Mouse (Mus musculus): ENCODE data around the gene Gm49384.

Gene Gm49384

DNA sequence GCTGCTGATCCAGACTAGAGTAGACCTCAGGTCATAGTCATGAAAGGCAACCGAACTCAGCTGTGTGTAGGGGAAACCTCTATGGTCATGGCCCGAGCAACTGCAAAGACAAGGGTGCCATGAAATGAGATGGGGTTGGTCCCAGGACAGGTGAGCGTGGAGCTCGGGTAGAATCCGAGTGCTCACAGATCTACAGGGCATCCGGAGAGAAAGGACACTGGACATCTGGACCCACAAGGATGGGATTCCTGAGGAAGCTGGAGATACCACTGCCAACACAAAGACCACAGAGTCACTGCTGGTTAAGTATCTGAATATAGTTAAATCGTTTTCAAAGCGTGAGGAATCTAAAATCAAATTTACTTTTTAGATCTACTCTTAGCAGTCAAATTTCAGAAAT lies 3.3 kb upstream of the Gm49384 start:
- DNase-seq (ENCODE audit: low read depth, low spot score) = no peak

DNA sequence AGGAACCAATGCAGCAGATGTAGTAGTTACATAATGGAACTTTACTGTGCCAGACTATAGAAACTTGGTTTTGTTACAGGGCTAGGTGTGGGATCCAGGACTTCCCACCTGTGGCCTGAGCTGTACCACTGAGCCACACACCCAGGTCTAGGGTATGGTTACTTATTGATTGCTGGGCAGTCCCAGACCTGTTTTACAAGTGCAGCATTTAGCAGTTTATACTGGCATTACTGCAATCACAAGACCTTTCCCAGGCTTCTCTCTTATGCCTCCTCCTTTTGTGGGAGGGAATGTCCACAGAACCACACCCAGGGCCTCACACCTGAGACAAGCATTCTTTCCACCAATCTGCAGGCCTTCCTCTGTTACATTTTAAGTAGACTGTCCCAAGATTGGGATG lies 5.1 kb downstream of the Gm49384 start:
- no peak for DNase-seq (ENCODE audit: low read depth, low spot score)

GRCm38 (mm10) chr12:69198164-69198535 lies 5.9 kb downstream of the Gm49384 start, which contains the start of gene Dnaaf2:
Gene Dnaaf2 (minus strand): TSS chr12:69198429.
- DNase-seq (ENCODE audit: low read depth, low spot score) = peak; percentile 68

DNA sequence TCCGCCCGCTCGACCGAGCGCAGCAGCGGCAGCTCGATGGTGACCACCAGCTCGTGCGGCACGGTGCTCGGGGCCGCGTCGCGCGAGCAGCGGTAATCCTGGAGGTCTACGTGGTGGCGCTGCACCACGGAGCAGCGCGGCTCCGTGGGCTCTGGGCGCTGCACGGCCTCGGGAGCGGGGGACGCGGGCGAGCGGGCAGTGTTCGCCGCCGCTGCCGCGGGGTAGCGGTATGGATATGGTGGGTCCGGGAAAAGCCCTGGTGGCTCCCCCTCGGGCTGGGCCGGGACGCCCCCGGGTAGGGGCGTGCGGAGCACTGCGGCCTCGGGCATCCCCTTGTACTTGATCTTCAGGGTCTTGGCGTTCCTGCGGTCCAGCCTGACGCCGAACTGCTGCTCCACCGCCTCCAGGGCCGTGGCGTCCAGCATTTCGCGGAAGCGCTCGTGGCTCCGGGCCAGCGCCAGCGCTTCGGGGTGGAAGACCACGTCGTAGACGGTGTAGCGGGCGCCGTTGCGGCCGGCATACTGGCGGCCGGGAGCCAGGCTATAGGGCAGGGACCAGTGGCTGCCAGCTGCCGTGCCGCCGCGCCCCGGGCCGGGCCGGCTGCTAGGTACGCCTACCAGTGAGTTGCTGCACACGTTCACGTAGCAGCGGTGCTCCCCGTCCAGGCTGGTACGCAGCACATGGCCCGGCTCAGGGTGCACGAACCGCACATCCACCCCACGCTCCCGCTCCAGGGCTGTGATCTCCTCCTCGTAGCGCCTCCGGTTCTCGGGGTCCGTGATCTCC lies 6.5 kb downstream of the Gm49384 start:
- peak; percentile 78 for DNase-seq (ENCODE audit: low read depth, low spot score)

- peak; percentile 78 for DNase-seq (ENCODE audit: low read depth, low spot score)
Observed at GRCm38 (mm10) chr12:69196444-69197377, 7.4 kb downstream of the Gm49384 start, which contains the start of gene Gm49383. Gene Gm49383 (minus strand): TSS chr12:69197104.

GRCm38 (mm10) chr12:69192637-69193036 lies 11.4 kb downstream of the Gm49384 start:
- no peak for DNase-seq (ENCODE audit: low read depth, low spot score)

- DNase-seq (ENCODE audit: low read depth, low spot score) = no peak
Observed at GRCm38 (mm10) chr12:69191396-69191795, 12.7 kb downstream of the Gm49384 start.

GRCm38 (mm10) chr12:69190522-69190921 lies 13.5 kb downstream of the Gm49384 start:
- DNase-seq (ENCODE audit: low read depth, low spot score) = peak; percentile 19

DNA sequence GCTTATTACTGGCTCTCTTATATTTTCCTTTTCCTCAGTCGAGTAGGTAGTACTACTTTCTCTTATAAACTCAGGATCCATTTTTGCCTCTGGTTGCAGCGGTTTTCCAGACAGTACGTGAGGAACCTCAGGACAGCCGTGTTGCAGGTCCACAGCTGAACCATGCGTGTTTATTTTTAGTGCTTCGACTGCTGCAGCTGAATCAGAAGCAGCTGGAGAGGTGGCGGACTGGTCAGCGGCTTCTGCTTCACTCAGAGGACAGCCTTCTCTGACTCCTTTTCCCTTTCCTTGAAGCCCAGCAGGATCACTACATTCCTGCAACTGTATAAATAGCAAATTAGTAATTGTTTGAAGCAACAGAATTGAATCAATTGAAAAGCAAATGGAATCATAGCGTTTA lies 14.0 kb downstream of the Gm49384 start:
- no peak for DNase-seq (ENCODE audit: low read depth, low spot score)

- DNase-seq (ENCODE audit: low read depth, low spot score) = no peak
Observed at GRCm38 (mm10) chr12:69186811-69187471, 17.1 kb downstream of the Gm49384 start.

DNA sequence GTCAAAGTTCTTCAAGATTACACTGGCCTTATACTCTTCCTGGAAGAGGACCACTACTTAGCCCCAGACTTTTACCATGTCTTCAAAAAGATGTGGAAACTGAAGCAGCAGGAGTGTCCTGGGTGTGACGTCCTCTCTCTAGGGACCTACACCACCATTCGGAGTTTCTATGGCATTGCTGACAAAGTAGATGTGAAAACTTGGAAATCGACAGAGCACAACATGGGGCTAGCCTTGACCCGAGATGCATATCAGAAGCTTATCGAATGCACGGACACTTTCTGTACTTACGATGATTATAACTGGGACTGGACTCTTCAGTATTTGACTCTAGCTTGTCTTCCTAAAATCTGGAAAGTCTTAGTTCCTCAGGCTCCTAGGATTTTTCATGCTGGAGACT lies 18.7 kb downstream of the Gm49384 start:
- no peak for DNase-seq (ENCODE audit: low read depth, low spot score)

DNA sequence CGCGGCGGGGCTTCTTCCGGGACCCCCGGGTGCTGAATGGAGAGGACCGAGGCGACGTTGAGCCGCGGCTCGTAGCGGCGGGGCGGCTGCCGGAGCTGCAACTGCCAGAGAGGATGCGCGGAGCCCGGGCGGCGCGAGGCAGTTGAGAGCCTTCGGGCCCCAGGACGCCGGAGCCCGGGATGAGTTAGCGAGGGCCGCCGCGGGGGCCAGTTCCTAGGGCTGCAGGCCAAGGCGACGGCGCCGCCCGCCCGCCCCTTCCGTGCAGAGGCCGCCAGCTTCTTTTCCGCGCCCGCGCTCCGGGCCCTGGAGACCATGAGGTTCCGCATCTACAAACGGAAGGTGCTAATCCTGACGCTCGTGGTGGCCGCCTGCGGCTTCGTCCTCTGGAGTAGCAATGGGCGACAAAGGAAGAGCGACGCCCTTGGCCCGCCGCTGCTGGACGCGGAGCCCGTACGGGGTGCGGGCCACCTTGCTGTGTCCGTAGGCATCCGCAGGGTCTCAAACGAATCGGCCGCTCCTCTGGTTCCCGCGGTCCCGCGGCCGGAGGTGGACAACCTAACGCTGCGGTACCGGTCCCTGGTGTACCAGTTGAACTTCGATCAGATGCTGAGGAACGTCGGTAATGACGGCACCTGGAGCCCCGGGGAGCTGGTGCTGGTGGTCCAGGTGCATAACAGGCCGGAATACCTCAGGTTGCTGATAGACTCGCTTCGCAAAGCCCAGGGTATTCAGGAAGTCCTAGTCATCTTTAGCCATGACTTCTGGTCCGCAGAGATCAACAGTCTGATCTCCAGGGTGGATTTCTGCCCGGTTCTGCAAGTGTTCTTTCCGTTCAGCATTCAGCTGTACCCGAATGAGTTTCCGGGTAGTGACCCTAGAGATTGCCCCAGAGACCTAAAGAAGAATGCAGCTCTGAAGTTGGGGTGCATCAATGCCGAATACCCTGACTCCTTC lies 19.4 kb downstream of the Gm49384 start:
- no peak for DNase-seq (ENCODE audit: low read depth, low spot score)

DNA sequence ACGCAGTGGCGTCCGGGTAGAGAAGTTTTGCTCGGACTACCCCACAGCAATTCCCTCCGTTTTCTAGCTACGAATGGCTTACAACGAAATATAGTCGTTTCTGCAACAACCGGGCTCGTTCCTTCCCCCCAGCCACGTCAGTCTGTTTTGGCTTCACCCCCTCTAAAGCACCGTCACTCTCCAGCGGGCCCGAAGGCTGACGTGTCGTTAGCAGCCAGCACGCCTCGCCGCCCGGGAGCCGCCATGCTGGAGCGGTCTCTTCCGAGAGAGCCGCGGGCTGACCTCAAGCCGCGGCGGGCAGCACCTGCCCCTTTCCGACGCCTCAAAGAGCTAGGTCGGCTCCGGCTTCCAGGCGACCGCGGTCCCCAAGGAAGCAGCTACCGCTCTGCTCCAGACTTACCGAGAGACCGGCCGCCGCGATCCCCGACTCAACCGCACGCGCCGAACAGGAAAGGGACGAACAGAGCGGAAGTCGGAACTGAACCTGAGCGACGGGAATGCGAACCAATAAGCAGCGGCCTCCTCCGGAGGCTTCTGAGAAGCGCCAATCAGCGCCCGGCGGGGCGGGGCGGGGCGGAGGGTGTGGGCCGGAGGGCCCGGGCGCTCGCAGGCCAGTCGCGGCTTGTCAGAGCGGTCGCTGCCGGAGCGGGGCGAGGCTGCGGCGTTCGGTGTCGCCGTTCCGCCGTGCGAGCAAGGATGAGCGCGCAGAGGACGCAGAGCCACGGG lies 20.3 kb downstream of the Gm49384 start, which contains the start of the genes Rpl36al and Mgat2:
Rpl36al (minus strand) TSS at position 501 of the 726 bp plus-strand sequence.
Mgat2 (plus strand) TSS at position 575 of the 726 bp plus-strand sequence.
- peak; percentile 98 for DNase-seq (ENCODE audit: low read depth, low spot score)

DNA sequence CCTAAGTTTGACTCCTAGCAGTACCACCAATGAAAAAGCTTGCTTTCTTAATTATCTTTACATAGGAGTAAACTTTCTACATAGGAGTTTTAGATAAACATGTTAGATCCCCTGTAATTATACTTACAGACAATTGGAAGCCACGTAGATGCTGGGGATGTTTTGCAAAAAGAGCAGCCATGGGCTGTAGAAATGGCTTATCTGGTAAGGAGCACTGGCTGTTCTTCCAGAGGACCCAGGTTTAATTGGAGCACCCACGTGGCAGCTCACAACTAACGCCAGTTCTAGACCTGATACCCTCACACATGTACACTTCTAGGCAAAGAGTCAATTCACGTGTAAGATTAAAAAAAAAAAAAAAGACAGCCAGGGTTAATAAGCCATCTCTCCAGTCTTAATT lies 22.3 kb downstream of the Gm49384 start:
- DNase-seq (ENCODE audit: low read depth, low spot score) = no peak

DNA sequence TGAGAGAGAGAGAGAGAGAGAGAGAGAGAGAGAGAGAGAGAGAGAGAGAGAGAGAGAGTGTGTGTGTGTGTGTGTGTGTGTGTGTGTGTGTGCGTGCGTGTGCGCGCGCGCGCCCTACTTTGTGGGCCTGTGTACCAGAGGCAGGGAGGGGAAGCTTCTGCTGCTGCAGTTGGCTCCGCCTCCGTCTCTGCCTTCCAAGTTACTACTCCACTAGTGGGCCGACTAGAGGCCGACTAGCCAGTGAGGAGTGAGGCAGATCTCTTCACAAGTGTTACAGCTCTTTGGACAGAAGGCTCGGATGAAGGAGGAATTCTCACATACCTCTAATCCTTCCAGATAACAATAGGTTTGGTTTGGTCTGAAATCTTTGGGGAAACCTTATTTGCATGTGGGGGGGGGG lies 24.7 kb downstream of the Gm49384 start:
- no peak for DNase-seq (ENCODE audit: low read depth, low spot score)

DNA sequence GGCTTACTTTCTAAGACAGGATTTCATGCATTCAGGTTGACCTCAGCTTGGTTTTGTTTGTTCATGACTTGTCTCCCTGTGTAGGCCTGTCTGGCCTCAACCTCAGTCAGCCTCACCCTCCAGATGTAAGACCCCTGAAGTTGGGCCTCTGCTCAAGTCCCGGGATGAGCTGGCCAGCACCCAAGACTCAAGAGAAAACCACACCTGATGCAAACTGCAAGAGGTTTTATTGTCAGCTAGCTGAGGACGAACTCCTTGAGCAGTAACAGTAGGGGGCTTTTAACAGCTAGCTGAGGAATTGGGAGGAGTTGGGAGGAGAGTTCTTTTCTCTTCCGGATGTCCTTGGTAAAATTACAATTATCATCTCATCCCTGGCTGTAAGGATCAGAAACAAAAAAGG lies 26.5 kb downstream of the Gm49384 start:
- DNase-seq (ENCODE audit: low read depth, low spot score) = no peak

DNA sequence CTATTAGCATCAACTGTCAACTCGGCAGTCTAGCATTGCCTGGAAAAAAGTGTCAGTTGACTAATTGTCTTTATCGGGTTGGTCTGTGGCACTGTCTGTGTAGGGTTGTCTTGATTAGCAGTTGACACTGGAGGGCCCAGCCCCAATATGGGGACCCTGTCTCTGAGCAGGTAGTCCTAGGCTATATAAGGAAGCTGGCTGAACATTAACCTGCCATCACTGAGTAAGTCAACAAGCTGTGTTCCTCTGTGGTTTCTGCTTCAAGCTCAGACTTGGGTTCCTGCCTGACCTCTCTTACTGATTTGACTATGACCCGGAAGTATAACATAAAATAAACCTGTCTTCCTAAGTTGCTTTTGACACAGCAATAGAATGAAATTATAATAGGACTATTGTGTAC lies 28.1 kb downstream of the Gm49384 start:
- DNase-seq (ENCODE audit: low read depth, low spot score) = no peak

GRCm38 (mm10) chr12:69171307-69171706 lies 32.8 kb downstream of the Gm49384 start:
- DNase-seq (ENCODE audit: low read depth, low spot score) = no peak

DNA sequence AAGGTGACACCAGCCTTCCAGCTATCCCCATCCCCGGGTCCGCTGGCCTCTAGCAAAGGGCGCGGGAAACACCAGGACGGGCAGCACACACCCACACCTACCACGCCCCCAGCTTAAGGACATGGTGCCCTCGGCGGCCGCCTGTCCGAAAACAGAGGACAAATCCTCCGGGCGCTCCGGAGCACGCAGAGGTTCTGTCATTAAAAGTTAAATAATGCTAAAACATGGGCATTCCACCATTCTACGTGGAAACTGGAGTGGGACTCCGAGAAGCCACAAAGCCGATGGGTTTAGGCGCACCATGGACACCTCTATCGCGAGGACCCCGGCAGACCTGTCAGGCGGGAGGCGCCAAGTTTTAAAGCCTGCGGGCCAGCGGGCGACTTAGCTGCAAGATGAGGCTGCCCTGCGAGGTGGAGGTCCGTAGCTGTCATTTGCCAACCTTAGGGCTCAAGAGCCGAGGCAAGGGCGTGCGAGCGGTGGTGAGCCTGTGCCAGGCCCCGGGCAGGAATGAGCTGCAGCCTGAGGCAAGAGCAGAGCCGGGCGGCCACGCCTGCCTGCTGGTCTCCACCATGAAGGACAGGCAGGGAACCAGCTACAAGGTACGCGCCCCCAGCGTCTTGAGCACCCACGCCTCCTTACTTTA lies 35.5 kb downstream of the Gm49384 start, which contains the start of gene Lrr1:
Lrr1 (plus strand) TSS at position 354 of the 646 bp plus-strand sequence.
- DNase-seq (ENCODE audit: low read depth, low spot score) = peak; percentile 89

Measured in CD4-positive, CD25-positive, alpha-beta regulatory T cell, adult 2 months (primary cell).